Mouse (Mus musculus): ENCODE data around the gene Rhoc. TPM values are rescaled to one million over a fixed set of nuclear protein-coding genes. Genes with fewer than 3 reads are reported as not detected.

Rhoc gene
- polyA plus RNA-seq, 1 experiment from 2014 or later = 316 TPM

DNA sequence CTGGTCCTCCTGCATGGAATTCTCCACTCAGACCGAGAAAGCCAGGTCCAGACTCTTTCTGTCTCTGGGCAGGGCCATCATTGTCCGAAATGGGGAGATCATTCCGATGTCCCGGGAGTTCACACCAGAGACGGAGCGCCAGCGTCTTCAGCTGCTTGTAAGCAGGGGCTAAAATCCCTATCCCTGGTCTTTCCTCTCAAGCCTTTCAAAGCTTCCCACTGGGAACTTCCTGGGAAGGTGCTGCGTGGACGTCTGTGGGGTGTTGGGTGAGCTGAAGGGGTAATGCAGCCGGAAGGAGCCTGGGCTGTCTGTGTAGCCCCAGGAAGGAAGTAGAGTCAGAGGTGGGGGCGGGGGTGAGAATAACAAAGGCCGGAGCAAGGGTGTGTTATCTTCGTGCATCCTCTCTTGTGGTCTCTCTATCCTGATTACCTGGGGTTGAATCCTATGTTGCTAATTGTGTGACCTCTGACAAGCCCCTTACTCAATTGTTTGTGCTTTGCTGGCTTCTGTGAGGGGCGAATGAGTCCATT lies 4.1 kb upstream of the Rhoc start:
- Histone ChIP-seq H3K4me2 (replicated peaks; ENCODE audit: low read depth) (no peak overlapping the region), H3K4me1 (replicated peaks; ENCODE audit: control insufficient read depth, insufficient read depth, low read length) (peaks cover 15% of the 10 kb centered on the region), H3K9ac (ENCODE audit: low read depth, low read length) (no peak overlapping the region), H3K9me3 (ENCODE audit: control insufficient read depth) (no peaks in the 10 kb centered on the region), H3K4me3 (ENCODE audit: low read depth, low read length) (no peak overlapping the region), H3K27me3 (replicated peaks; ENCODE audit: control insufficient read depth, insufficient read depth, low read length) (peaks cover 16% of the 10 kb centered on the region), H3K27ac (ENCODE audit: low read depth, low read length) (no peak overlapping the region), H3K36me3 (ENCODE audit: control insufficient read depth, insufficient read depth) (no peaks in the 10 kb centered on the region)
- no peak for ATAC-seq
- no peak for TF ChIP-seq CTCF (IDR thresholded peaks at IDR 0.05; ENCODE audit: low read depth)
- WGBS = 58% methylated on average over 14 of the region's 14 CpGs

DNA sequence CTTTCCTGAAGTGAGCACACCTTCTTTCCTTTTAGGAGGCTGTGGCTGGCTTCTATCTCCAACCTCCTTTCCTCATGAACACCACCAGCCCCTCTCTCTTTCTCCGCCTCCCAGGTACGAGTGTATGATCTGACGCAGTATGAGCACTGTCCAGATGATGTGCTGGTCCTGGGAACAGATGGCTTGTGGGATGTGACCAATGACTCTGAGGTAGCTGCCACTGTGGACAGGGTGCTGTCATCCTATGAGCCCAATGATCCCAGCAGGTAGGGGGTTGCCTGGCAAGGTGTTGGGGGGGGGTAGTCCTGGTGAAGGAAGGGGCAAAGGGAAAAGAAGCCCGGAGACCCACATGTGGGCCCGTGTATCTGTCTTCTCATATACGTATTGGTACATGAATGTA lies 2.9 kb upstream of the Rhoc start:
- Histone ChIP-seq H3K9ac (ENCODE audit: low read depth, low read length) (no peak overlapping the region), H3K4me1 (replicated peaks; ENCODE audit: control insufficient read depth, insufficient read depth, low read length) (peaks cover 15% of the 10 kb centered on the region), H3K4me2 (replicated peaks; ENCODE audit: low read depth) (no peak overlapping the region), H3K27me3 (replicated peaks; ENCODE audit: control insufficient read depth, insufficient read depth, low read length) (0 out of 2 replicates have a peak, but pooled peaks cover 5% of the 10 kb centered on the region), H3K4me3 (ENCODE audit: low read depth, low read length) (no peak overlapping the region), H3K36me3 (ENCODE audit: control insufficient read depth, insufficient read depth) (no peaks in the 10 kb centered on the region), H3K9me3 (ENCODE audit: control insufficient read depth) (no peaks in the 10 kb centered on the region), H3K27ac (ENCODE audit: low read depth, low read length) (no peak overlapping the region)
- no peak for TF ChIP-seq CTCF (IDR thresholded peaks at IDR 0.05; ENCODE audit: low read depth)
- 96% methylated on average over 6 of the region's 6 CpGs for WGBS
- no peak for ATAC-seq

DNA sequence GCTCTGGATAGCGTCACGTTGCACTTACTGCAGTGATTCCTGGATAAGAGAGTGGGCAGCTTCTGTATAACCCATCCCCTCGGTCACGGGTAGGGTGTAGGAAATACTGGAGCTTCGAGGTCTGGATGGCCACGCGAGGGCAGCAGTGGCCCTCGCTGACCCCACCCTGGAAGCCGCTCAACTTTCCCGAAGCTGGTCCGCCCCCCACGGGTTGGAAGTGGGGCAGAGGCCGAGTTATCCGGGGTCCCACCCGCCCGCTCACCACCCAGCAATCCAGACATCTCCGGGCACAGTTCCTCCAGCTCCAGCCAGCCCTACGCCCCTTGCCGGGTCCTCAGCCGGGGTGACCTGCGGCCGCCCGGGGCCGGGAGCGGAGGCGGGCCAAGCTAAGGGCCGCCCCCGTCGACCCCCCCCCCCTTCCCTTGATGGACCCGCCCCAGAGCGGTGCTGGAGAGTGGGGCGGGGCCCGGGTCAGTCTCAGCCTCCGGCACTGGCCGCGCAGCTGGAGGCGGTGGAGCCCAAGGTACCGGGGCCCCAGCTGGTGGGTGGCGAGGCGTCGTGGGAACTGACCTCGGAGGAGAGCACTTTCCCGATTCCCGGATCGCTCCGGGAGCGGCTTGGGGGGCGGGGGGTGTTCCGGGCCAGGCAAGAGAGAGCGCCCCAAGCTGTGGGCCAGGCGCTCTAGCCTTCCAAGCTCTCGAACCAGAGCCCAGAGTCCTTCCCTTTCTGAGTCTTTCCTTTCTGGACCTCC lies 561 bp downstream of the Rhoc start:
- Histone ChIP-seq H3K9ac (ENCODE audit: low read depth, low read length) (peak overlapping the region; percentile 92), H3K4me2 (replicated peaks; ENCODE audit: low read depth) (peak overlapping the region; percentile 86), H3K27me3 (replicated peaks; ENCODE audit: control insufficient read depth, insufficient read depth, low read length) (no peaks in the 10 kb centered on the region), H3K27ac (ENCODE audit: low read depth, low read length) (peak overlapping the region; percentile 93), H3K4me1 (replicated peaks; ENCODE audit: control insufficient read depth, insufficient read depth, low read length) (peaks cover 8% of the 10 kb centered on the region), H3K4me3 (ENCODE audit: low read depth, low read length) (peak overlapping the region; percentile 80), H3K9me3 (ENCODE audit: control insufficient read depth) (no peaks in the 10 kb centered on the region), H3K36me3 (ENCODE audit: control insufficient read depth, insufficient read depth) (peaks cover 20% of the 10 kb centered on the region)
- TF ChIP-seq CTCF (IDR thresholded peaks at IDR 0.05; ENCODE audit: low read depth) = peak; percentile 89
- WGBS = under 1% methylated on average over 47 of the region's 52 CpGs
- peak; percentile 74 for ATAC-seq

DNA sequence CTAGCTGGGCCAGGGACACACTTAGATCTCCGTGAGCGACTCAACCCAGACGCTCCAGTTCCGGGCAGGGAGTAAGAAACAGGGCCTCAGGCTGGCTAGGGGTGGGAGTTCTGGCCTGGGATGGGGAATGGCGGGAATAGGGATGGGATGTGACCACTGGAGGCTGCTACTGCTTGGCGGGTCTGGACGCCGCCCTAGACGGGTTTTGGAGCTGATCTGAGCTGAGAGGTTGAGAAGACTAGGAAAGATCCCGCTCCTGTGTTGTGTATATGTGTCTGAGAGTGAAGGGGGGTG lies 1.1 kb downstream of the Rhoc start:
- WGBS = 4% methylated on average over 10 of the region's 10 CpGs
- Histone ChIP-seq H3K4me1 (replicated peaks; ENCODE audit: control insufficient read depth, insufficient read depth, low read length) (peaks cover 12% of the 10 kb centered on the region), H3K36me3 (ENCODE audit: control insufficient read depth, insufficient read depth) (peaks cover 24% of the 10 kb centered on the region), H3K9me3 (ENCODE audit: control insufficient read depth) (no peaks in the 10 kb centered on the region), H3K4me3 (ENCODE audit: low read depth, low read length) (peak overlapping the region; percentile 80), H3K27ac (ENCODE audit: low read depth, low read length) (peak overlapping the region; percentile 93), H3K4me2 (replicated peaks; ENCODE audit: low read depth) (peak overlapping the region; percentile 86), H3K9ac (ENCODE audit: low read depth, low read length) (peak overlapping the region; percentile 92), H3K27me3 (replicated peaks; ENCODE audit: control insufficient read depth, insufficient read depth, low read length) (no peaks in the 10 kb centered on the region)
- no peak for TF ChIP-seq CTCF (IDR thresholded peaks at IDR 0.05; ENCODE audit: low read depth)
- peak; percentile 4; the same call in 1 of the 2 replicates for ATAC-seq

DNA sequence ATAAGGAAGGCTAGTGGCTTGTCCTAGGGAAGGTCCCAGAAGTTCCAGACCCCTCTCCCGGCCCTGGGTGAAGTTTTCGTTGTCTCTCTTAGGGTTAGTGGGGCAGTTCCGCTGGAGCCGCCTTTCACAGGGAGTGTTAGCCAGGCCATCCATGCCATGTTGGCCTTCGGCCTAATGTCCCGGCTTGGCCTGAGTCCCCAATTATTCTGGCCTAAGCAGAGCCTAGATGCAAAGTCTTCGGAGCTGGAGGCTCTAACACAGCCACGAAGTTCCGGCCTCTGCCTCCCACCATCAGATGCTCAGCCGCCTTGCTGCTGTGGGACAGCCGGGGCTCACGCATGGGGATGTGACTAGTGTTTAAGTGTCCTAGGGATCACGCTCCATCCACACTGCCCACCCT lies 1.6 kb downstream of the Rhoc start:
- Histone ChIP-seq H3K9me3 (ENCODE audit: control insufficient read depth) (no peaks in the 10 kb centered on the region), H3K4me2 (replicated peaks; ENCODE audit: low read depth) (peak overlapping the region; percentile 86), H3K27ac (ENCODE audit: low read depth, low read length) (peak overlapping the region; percentile 93), H3K36me3 (ENCODE audit: control insufficient read depth, insufficient read depth) (peaks cover 24% of the 10 kb centered on the region), H3K27me3 (replicated peaks; ENCODE audit: control insufficient read depth, insufficient read depth, low read length) (no peaks in the 10 kb centered on the region), H3K9ac (ENCODE audit: low read depth, low read length) (peak overlapping the region; percentile 92), H3K4me3 (ENCODE audit: low read depth, low read length) (peak overlapping the region; percentile 80), H3K4me1 (replicated peaks; ENCODE audit: control insufficient read depth, insufficient read depth, low read length) (peaks cover 17% of the 10 kb centered on the region)
- no peak for ATAC-seq
- WGBS = 36% methylated on average over 13 of the region's 13 CpGs
- TF ChIP-seq CTCF (IDR thresholded peaks at IDR 0.05; ENCODE audit: low read depth) = no peak

DNA sequence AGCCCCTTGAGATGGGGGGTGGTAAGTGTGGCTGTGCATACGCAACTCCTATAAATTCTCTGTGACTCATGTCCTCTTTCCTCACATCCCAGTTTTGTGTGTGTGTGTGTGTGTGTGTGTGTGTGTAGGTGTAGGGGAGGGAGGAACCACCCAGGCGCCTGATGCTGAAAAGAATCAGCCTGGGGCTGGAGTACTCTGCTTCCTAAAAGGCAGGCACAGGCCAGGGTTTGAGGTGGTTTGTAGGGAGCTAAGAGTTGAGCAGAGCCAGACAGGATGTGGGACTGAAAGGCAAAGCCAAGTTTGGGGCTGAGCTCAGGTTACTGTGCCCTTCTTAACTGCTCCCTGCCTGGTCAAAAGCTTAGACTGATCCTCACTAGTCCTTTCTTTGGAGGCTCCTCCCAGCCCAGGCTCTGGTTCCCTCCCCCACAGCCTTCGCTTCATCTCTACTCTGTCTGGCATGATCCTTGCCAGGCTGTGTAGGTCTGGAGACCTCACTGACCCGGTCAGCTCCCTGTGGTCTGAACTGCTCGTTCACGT lies 2.3 kb downstream of the Rhoc start:
- Histone ChIP-seq H3K27ac (ENCODE audit: low read depth, low read length) (peak overlapping the region; percentile 93), H3K27me3 (replicated peaks; ENCODE audit: control insufficient read depth, insufficient read depth, low read length) (no peaks in the 10 kb centered on the region), H3K9ac (ENCODE audit: low read depth, low read length) (peak overlapping the region; percentile 92), H3K4me1 (replicated peaks; ENCODE audit: control insufficient read depth, insufficient read depth, low read length) (peaks cover 21% of the 10 kb centered on the region), H3K36me3 (ENCODE audit: control insufficient read depth, insufficient read depth) (peaks cover 30% of the 10 kb centered on the region), H3K4me3 (ENCODE audit: low read depth, low read length) (peak overlapping the region; percentile 80), H3K4me2 (replicated peaks; ENCODE audit: low read depth) (peak overlapping the region; percentile 86), H3K9me3 (ENCODE audit: control insufficient read depth) (no peaks in the 10 kb centered on the region)
- WGBS = 22% methylated on average over 6 of the region's 6 CpGs
- no peak for TF ChIP-seq CTCF (IDR thresholded peaks at IDR 0.05; ENCODE audit: low read depth)
- 0 out of 2 replicates have a peak, but pooled peaks have one; percentile 2 for ATAC-seq
